25 mouse cellular contexts compared by ENCODE assay signal in the genomic region with DNA sequence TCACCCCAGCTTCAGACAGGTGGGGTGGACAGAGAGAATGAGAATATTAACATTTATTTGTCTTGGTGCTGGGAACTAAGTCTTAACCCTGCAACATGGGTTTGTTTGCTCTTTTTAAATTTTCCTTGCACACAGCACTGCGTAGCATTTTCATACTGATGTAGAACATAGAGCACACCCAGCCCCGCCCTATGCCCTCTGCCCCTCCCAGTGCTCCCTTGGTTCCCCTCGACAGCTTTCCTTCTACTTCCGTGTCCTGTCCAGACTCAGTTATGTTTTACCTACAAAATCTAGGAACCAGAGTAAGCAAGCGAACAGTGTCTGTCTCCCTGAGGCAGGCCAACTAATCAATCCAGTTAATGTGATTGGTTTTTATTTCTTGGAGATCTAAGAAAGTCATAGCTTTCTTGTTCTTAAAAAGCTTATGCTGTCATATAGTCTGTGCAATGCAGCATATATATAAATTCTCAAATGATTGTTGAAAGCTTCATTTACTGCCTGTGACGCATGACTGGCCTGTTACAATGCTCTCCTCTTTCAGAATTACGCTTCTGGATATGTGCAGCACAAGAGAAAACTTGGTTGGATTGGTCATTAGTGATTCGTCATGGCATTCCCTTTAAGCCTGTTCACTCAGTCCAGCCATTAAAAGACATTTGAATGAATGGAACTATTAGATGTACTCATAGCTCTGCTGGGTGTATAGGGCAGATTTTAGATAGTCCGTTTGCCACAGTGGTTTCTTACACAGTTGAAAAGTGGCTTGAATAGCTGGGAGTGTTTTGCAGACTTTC. TPM values are rescaled to one million over a fixed set of nuclear protein-coding genes. Genes with fewer than 3 reads are reported as not detected.
A peak's percentile ranks its signal among the peaks of the same experiment; 100 is the strongest.
DNase-seq lines count a peak whose midpoint lies in the region; ATAC-seq and TF ChIP-seq lines count a peak whose summit lies in the region.
"Had no signal": no experiment of that assay in that cellular context is flagged by ENCODE, and none has a peak within 500 bp of the region (broad histone marks: within the 10 kb centered on the region; RNA-seq: fewer than 3 reads in every experiment).

No protein-coding gene starts in this region.

- no peak overlapping the region for H3K4me3 ChIP-seq in embryonic facial prominence, embryonic 14.5 days (ENCODE audit: low read depth, low read length)
- H3K4me3 ChIP-seq in embryonic facial prominence, embryonic 10.5 days = no peak overlapping the region
- H3K4me3 ChIP-seq in liver, embryonic 13.5 days (replicated peaks) = no peak overlapping the region
- H3K4me3 ChIP-seq in liver, postnatal 0 days (ENCODE audit: low read depth, low read length) = no peak overlapping the region
- no peak overlapping the region for H3K4me3 ChIP-seq in intestine, postnatal 0 days (ENCODE audit: low read depth, low read length)
- H3K4me3 ChIP-seq in midbrain, embryonic 11.5 days (ENCODE audit: low read depth, low read length) = no peak overlapping the region
- H3K4me3 ChIP-seq: forebrain, embryonic 15.5 days; hindbrain, embryonic 15.5 days; limb, embryonic 12.5 days; megakaryocyte, embryonic 14.5 days; myocyte; neural tube, embryonic 13.5 days; stomach, embryonic 15.5 days had no signal

- WGBS in embryonic facial prominence, embryonic 14.5 days = 83% methylated on average over 9 of the region's 9 CpGs
- 84% methylated on average over 9 of the region's 9 CpGs for WGBS in embryonic facial prominence, embryonic 10.5 days
- WGBS in liver, embryonic 13.5 days (ENCODE audit: insufficient replicate concordance) = 68% methylated on average over 9 of the region's 9 CpGs
- 78% methylated on average over 9 of the region's 9 CpGs for WGBS in liver, postnatal 0 days (ENCODE audit: insufficient replicate concordance)
- WGBS in intestine, postnatal 0 days = 62% methylated on average over 9 of the region's 9 CpGs
- WGBS in midbrain, embryonic 11.5 days = 86% methylated on average over 9 of the region's 9 CpGs

- no peaks in the 10 kb centered on the region for H3K4me1 ChIP-seq in embryonic facial prominence, embryonic 14.5 days (ENCODE audit: control insufficient read depth, insufficient read depth, low read length)
- H3K4me1 ChIP-seq in embryonic facial prominence, embryonic 10.5 days = no peaks in the 10 kb centered on the region
- H3K4me1 ChIP-seq in liver, embryonic 13.5 days (replicated peaks) = peaks cover 14% of the 10 kb centered on the region
- no peaks in the 10 kb centered on the region for H3K4me1 ChIP-seq in liver, postnatal 0 days (ENCODE audit: insufficient read depth)
- 0 out of 2 replicates have a peak, but pooled peaks cover 4% of the 10 kb centered on the region for H3K4me1 ChIP-seq in intestine, postnatal 0 days (replicated peaks; ENCODE audit: control insufficient read depth, insufficient read depth, low read length)
- peaks cover 3% of the 10 kb centered on the region for H3K4me1 ChIP-seq in midbrain, embryonic 11.5 days (ENCODE audit: control insufficient read depth, insufficient read depth, low read length)
- H3K4me1 ChIP-seq: hindbrain, embryonic 15.5 days; limb, embryonic 12.5 days; stomach, embryonic 15.5 days had no signal

- H3K27me3 ChIP-seq in embryonic facial prominence, embryonic 14.5 days (replicated peaks; ENCODE audit: control insufficient read depth, insufficient read depth, low read length) = no peaks in the 10 kb centered on the region
- H3K27me3 ChIP-seq in embryonic facial prominence, embryonic 10.5 days (replicated peaks; ENCODE audit: low read depth, poor library complexity, severe bottlenecking) = no peaks in the 10 kb centered on the region
- no peaks in the 10 kb centered on the region for H3K27me3 ChIP-seq in liver, embryonic 13.5 days
- no peaks in the 10 kb centered on the region for H3K27me3 ChIP-seq in liver, postnatal 0 days (ENCODE audit: insufficient read depth, low read length)
- H3K27me3 ChIP-seq in intestine, postnatal 0 days (replicated peaks; ENCODE audit: control insufficient read depth, insufficient read depth, low read length) = no peaks in the 10 kb centered on the region
- no peaks in the 10 kb centered on the region for H3K27me3 ChIP-seq in midbrain, embryonic 11.5 days (ENCODE audit: control insufficient read depth, insufficient read depth, low read length)
- H3K27me3 ChIP-seq: forebrain, embryonic 15.5 days; hindbrain, embryonic 15.5 days; limb, embryonic 12.5 days; megakaryocyte, embryonic 14.5 days; neural tube, embryonic 13.5 days; stomach, embryonic 15.5 days had no signal

- H3K36me3 ChIP-seq in embryonic facial prominence, embryonic 14.5 days (ENCODE audit: control insufficient read depth, insufficient read depth, low read length) = peaks cover 48% of the 10 kb centered on the region
- H3K36me3 ChIP-seq in embryonic facial prominence, embryonic 10.5 days (replicated peaks) = peaks cover 84% of the 10 kb centered on the region
- peaks cover 66% of the 10 kb centered on the region for H3K36me3 ChIP-seq in liver, embryonic 13.5 days
- H3K36me3 ChIP-seq in liver, postnatal 0 days (replicated peaks; ENCODE audit: insufficient read depth, low read length) = peaks cover 44% of the 10 kb centered on the region
- H3K36me3 ChIP-seq in intestine, postnatal 0 days (ENCODE audit: control insufficient read depth, insufficient read depth) = peaks cover 24% of the 10 kb centered on the region
- peaks cover 5% of the 10 kb centered on the region for H3K36me3 ChIP-seq in midbrain, embryonic 11.5 days (ENCODE audit: control insufficient read depth, insufficient read depth, low read length)

- H3K9me3 ChIP-seq in embryonic facial prominence, embryonic 14.5 days (ENCODE audit: control insufficient read depth, low read length) = no peaks in the 10 kb centered on the region
- H3K9me3 ChIP-seq in embryonic facial prominence, embryonic 10.5 days = no peaks in the 10 kb centered on the region
- H3K9me3 ChIP-seq in liver, embryonic 13.5 days (replicated peaks) = no peaks in the 10 kb centered on the region
- no peaks in the 10 kb centered on the region for H3K9me3 ChIP-seq in liver, postnatal 0 days (ENCODE audit: low read length)
- H3K9me3 ChIP-seq in intestine, postnatal 0 days (ENCODE audit: control insufficient read depth) = no peaks in the 10 kb centered on the region
- H3K9me3 ChIP-seq in midbrain, embryonic 11.5 days (ENCODE audit: control insufficient read depth, low read length) = no peaks in the 10 kb centered on the region
- H3K9me3 ChIP-seq: forebrain, embryonic 15.5 days; hindbrain, embryonic 15.5 days; limb, embryonic 12.5 days; neural tube, embryonic 13.5 days; stomach, embryonic 15.5 days had no signal

- peak; percentile 33 for DNase-seq in embryonic facial prominence, embryonic 14.5 days (ENCODE audit: low spot score)
- no peak for DNase-seq in embryonic facial prominence, embryonic 10.5 days (ENCODE audit: low spot score)
- DNase-seq in liver, embryonic 13.5 days = no peak
- DNase-seq in liver, postnatal 0 days = no peak
- DNase-seq in retina, postnatal 1 day = peak; percentile 85
- no peak for DNase-seq in midbrain, embryonic 11.5 days (ENCODE audit: low spot score, missing footprints)
- no peak for DNase-seq in heart, postnatal 10 days
- DNase-seq: adrenal gland, adult 2 months; cerebellum, adult 2 months; cerebellum, postnatal 36 days; gastrocnemius, postnatal 25 days; kidney, postnatal 25 days; lung, adult 18-20 months; lung, postnatal 10 days; thymus, adult 18-20 months; thymus, postnatal 36 days had no signal

- no peak overlapping the region for H3K27ac ChIP-seq in embryonic facial prominence, embryonic 14.5 days (replicated peaks; ENCODE audit: low read depth, low read length)
- no peak overlapping the region for H3K27ac ChIP-seq in embryonic facial prominence, embryonic 10.5 days (replicated peaks)
- H3K27ac ChIP-seq in liver, embryonic 13.5 days = no peak overlapping the region
- H3K27ac ChIP-seq in liver, postnatal 0 days (ENCODE audit: low read depth) = no peak overlapping the region
- H3K27ac ChIP-seq in intestine, postnatal 0 days (ENCODE audit: low read depth, low read length) = no peak overlapping the region
- no peak overlapping the region for H3K27ac ChIP-seq in midbrain, embryonic 11.5 days (ENCODE audit: low read depth, low read length)
- H3K27ac ChIP-seq: forebrain, embryonic 15.5 days; hindbrain, embryonic 15.5 days; limb, embryonic 12.5 days; neural tube, embryonic 13.5 days; stomach, embryonic 15.5 days had no signal

- ATAC-seq in embryonic facial prominence, embryonic 14.5 days (ENCODE audit: low read depth) = peak; percentile 50; the same call in 1 of the 2 replicates
- ATAC-seq in liver, embryonic 13.5 days (ENCODE audit: low read depth) = peak; percentile 61
- no peak for ATAC-seq in liver, postnatal 0 days
- ATAC-seq in intestine, postnatal 0 days = peak; percentile 81
- ATAC-seq in midbrain, embryonic 11.5 days (ENCODE audit: low FRiP score) = no peak
- ATAC-seq: forebrain, embryonic 15.5 days; midbrain, embryonic 16.5 days had no signal

- H3K9ac ChIP-seq in embryonic facial prominence, embryonic 14.5 days (ENCODE audit: low read depth, low read length) = no peak overlapping the region
- no peak overlapping the region for H3K9ac ChIP-seq in liver, embryonic 13.5 days
- no peak overlapping the region for H3K9ac ChIP-seq in liver, postnatal 0 days (replicated peaks)
- H3K9ac ChIP-seq in intestine, postnatal 0 days (ENCODE audit: low read depth, low read length) = no peak overlapping the region
- H3K9ac ChIP-seq in midbrain, embryonic 11.5 days (ENCODE audit: low read length) = no peak overlapping the region
- H3K9ac ChIP-seq: forebrain, embryonic 15.5 days; hindbrain, embryonic 15.5 days; limb, embryonic 12.5 days; neural tube, embryonic 13.5 days; stomach, embryonic 15.5 days had no signal

- no peak for TF ChIP-seq CTCF in liver, postnatal 0 days (IDR thresholded peaks at IDR 0.05; ENCODE audit: low read depth)
- no peak for TF ChIP-seq CTCF in intestine, postnatal 0 days (IDR thresholded peaks at IDR 0.05; ENCODE audit: low read depth)

- H3K4me2 ChIP-seq in embryonic facial prominence, embryonic 14.5 days (ENCODE audit: low read depth, low read length) = no peak overlapping the region
- H3K4me2 ChIP-seq in liver, embryonic 13.5 days = no peak overlapping the region
- no peak overlapping the region for H3K4me2 ChIP-seq in liver, postnatal 0 days (ENCODE audit: low read depth, low read length)
- no peak overlapping the region for H3K4me2 ChIP-seq in intestine, postnatal 0 days (replicated peaks; ENCODE audit: low read depth)
- H3K4me2 ChIP-seq in midbrain, embryonic 11.5 days = no peak overlapping the region
- H3K4me2 ChIP-seq: forebrain, embryonic 15.5 days; hindbrain, embryonic 15.5 days; limb, embryonic 12.5 days; neural tube, embryonic 13.5 days; stomach, embryonic 15.5 days had no signal

- intact Hi-C loops in heart, postnatal 10 days (cut with DNase I) = no loop called here

- TF ChIP-seq EP300 in liver, postnatal 0 days (IDR thresholded peaks at IDR 0.05; ENCODE audit: low read depth) = no peak

RNA-seq across cellular contexts. Expression of a gene that starts 23.1 kb away (rescaled TPM):
- polyA plus RNA-seq in embryonic facial prominence, embryonic 14.5 days (2014; fragmentation: Nextera tagmentation; extraction: Ambion mirVana) = 552 and 561 TPM in 2 replicates
- polyA plus RNA-seq in embryonic facial prominence, embryonic 10.5 days (2016; fragmentation: Nextera tagmentation; extraction: Ambion mirVana) = 452 and 456 TPM in 2 replicates
- 316 and 342 TPM in 2 replicates for polyA plus RNA-seq in liver, embryonic 13.5 days (2015; fragmentation: Nextera tagmentation; extraction: Ambion mirVana)
- polyA plus RNA-seq in liver, postnatal 0 days (2015; fragmentation: Nextera tagmentation; extraction: Ambion mirVana) = 271 and 284 TPM in 2 replicates
- polyA plus RNA-seq in intestine, postnatal 0 days (2015; fragmentation: Nextera tagmentation; extraction: Ambion mirVana) = 504 and 571 TPM in 2 replicates
- polyA plus RNA-seq in midbrain, embryonic 11.5 days (2014; fragmentation: Nextera tagmentation; extraction: Ambion mirVana) = 414 and 426 TPM in 2 replicates
- total RNA-seq in heart, postnatal 10 days (2021) = 100 to 1,000 TPM; 208 to 218 TPM

RNA-seq across cellular contexts. Expression of a gene that starts 23.2 kb away (rescaled TPM):
- polyA plus RNA-seq in embryonic facial prominence, embryonic 14.5 days (2014; fragmentation: Nextera tagmentation; extraction: Ambion mirVana) = 13.7 and 14.4 TPM in 2 replicates
- polyA plus RNA-seq in embryonic facial prominence, embryonic 10.5 days (2016; fragmentation: Nextera tagmentation; extraction: Ambion mirVana) = 11.7 and 12.7 TPM in 2 replicates
- 2.2 and 3.1 TPM in 2 replicates for polyA plus RNA-seq in liver, embryonic 13.5 days (2015; fragmentation: Nextera tagmentation; extraction: Ambion mirVana)
- polyA plus RNA-seq in liver, postnatal 0 days (2015; fragmentation: Nextera tagmentation; extraction: Ambion mirVana) = 1.5 and 1.9 TPM in 2 replicates
- polyA plus RNA-seq in intestine, postnatal 0 days (2015; fragmentation: Nextera tagmentation; extraction: Ambion mirVana) = 6.1 and 6.9 TPM in 2 replicates
- polyA plus RNA-seq in midbrain, embryonic 11.5 days (2014; fragmentation: Nextera tagmentation; extraction: Ambion mirVana) = 16.5 and 16.9 TPM in 2 replicates
- total RNA-seq in heart, postnatal 10 days (2021) = 10 to 100 TPM; 17.0 to 19.7 TPM

Comparison
In these comparisons a context has a peak if more than half of its experiments do, and no peak if none do; other contexts are left out.
1. ATAC-seq: peak in embryonic facial prominence, embryonic 14.5 days (single experiment), liver, embryonic 13.5 days (single experiment) and intestine, postnatal 0 days (single experiment); none in liver, postnatal 0 days (single experiment) and midbrain, embryonic 11.5 days (single experiment).
2. DNase-seq: peak in embryonic facial prominence, embryonic 14.5 days (single experiment) and retina, postnatal 1 day (single experiment); none in embryonic facial prominence, embryonic 10.5 days (single experiment), liver, embryonic 13.5 days (single experiment), liver, postnatal 0 days (single experiment), midbrain, embryonic 11.5 days (single experiment) and heart, postnatal 10 days (0 of 2).